Mouse (Mus musculus): Measurements from ENCODE around the gene 6030468B19Rik. TPM values are rescaled to one million over a fixed set of nuclear protein-coding genes. Genes with fewer than 3 reads are reported as not detected.

Gene 6030468B19Rik
- total RNA-seq (2015; ENCODE audit: low replicate concordance) (82.6 and 84.3 TPM in 2 replicates), total RNA-seq (2017; ENCODE audit: low replicate concordance) (23.8 and 25.8 TPM in 2 replicates)

- ATAC-seq (replicated peaks; ENCODE audit: low FRiP score, poor library complexity, severe bottlenecking) = peak; percentile 90
Observed at GRCm38 (mm10) chr11:117797511-117798159, at the start of gene 6030468B19Rik. Gene 6030468B19Rik (plus strand): TSS chr11:117797660.

GRCm38 (mm10) chr11:117748628-117749027 lies 48.8 kb upstream of the 6030468B19Rik start:
- no peak for ATAC-seq (replicated peaks; ENCODE audit: low FRiP score, poor library complexity, severe bottlenecking)

- ATAC-seq (replicated peaks; ENCODE audit: low FRiP score, poor library complexity, severe bottlenecking) = no peak
Observed at GRCm38 (mm10) chr11:117749414-117749813, 48.0 kb upstream of the 6030468B19Rik start.

DNA sequence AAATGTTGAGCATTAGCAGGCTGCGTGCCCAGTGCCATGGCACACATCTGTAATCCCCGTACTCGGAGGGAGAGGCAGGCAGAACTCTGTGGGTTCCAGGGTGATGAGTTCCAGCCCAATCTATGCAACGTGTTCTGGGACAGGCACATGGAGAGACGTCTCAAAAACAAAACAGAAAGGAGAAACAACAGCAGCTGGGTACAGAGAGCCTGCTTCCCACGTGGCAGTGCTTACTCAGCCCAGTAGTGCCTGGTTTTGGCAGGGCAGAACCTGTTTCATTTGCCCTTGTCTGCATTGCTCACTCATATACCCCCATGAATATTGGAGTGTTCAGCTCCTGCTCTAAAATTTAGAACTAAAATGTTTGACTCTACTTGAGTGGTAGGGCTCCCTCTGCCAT lies 45.9 kb upstream of the 6030468B19Rik start:
- ATAC-seq (replicated peaks; ENCODE audit: low FRiP score, poor library complexity, severe bottlenecking) = no peak

GRCm38 (mm10) chr11:117755891-117756290 lies 41.6 kb upstream of the 6030468B19Rik start:
- no peak for ATAC-seq (replicated peaks; ENCODE audit: low FRiP score, poor library complexity, severe bottlenecking)

DNA sequence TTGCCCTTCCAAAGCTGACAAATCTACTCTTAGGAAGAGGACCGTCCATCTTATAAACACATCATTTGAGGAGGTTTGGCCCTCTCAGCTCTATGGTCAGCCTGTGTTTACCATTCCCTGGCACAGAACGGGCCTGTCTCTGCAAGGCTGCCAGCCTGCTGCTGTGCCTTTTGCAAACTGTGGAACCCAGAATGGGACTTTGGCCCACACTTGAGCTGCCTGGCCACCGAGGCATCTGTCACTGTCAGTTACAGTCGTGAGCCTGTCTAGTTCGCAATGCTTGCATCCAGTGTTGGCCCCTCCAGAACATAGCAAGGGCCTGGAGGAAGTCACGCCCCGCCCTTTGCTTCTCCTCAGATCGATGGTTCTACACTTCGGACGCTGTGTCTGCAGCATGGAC lies 38.2 kb upstream of the 6030468B19Rik start:
- ATAC-seq (replicated peaks; ENCODE audit: low FRiP score, poor library complexity, severe bottlenecking) = no peak

DNA sequence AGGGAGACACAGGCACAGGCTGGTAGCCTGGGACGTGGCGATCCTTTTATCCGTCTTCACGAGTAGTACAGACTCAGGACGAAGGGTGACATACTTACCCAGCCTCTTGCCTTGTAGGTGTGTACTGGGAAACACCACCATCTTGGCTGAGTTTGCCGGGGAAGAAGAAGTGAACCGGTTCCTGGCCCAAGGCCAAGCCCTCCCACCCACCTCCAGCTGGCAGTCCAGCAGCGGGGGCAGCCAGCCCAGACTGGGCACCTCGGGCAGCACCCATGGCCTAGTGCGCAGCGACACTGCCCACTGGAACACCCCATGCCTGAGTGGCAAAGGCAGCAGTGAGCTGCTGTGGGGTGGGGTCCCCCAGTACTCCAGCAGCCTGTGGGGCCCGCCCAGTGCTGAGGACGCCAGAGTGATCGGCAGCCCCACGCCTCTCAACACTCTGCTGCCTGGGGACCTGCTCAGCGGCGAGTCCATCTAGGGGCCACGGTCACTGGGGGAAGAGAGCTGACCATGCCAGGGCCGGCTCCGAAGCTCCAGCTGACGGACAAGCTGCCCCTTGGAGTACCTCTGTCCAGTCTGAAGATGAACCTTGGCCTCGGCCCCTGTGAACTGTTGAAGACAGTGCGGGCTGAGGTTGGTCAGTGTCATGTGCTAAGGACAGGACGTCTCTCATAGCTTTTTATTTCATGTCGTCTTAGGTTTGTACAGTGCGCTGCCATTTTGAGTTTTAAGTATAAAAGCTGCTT lies 36.9 kb upstream of the 6030468B19Rik start:
- no peak for ATAC-seq (replicated peaks; ENCODE audit: low FRiP score, poor library complexity, severe bottlenecking)

DNA sequence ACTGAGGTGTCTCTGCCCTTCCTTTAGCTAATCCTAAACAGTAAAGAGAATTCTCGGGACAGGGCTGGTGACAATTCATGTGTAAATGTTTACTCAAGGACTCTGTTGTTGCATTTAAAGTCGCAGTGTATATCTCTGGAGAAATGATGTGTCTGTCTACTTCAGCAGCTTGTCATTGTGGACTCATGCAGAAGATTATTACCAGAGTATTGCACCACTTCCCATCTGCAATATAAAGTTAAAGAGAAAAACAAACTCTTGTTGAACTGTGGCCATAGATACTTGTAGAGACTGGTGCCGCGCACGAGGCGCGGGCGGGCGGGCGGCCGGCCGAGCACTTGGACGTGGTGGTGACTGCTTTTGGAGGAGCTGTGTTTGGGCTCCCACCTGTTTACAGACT lies 35.7 kb upstream of the 6030468B19Rik start:
- no peak for ATAC-seq (replicated peaks; ENCODE audit: low FRiP score, poor library complexity, severe bottlenecking)

- no peak for ATAC-seq (replicated peaks; ENCODE audit: low FRiP score, poor library complexity, severe bottlenecking)
Observed at GRCm38 (mm10) chr11:117762246-117762645, 35.2 kb upstream of the 6030468B19Rik start.

- no peak for ATAC-seq (replicated peaks; ENCODE audit: low FRiP score, poor library complexity, severe bottlenecking)
Observed at GRCm38 (mm10) chr11:117764319-117764718, 33.1 kb upstream of the 6030468B19Rik start.

- ATAC-seq (replicated peaks; ENCODE audit: low FRiP score, poor library complexity, severe bottlenecking) = no peak
Observed at GRCm38 (mm10) chr11:117765361-117765760, 32.1 kb upstream of the 6030468B19Rik start.

DNA sequence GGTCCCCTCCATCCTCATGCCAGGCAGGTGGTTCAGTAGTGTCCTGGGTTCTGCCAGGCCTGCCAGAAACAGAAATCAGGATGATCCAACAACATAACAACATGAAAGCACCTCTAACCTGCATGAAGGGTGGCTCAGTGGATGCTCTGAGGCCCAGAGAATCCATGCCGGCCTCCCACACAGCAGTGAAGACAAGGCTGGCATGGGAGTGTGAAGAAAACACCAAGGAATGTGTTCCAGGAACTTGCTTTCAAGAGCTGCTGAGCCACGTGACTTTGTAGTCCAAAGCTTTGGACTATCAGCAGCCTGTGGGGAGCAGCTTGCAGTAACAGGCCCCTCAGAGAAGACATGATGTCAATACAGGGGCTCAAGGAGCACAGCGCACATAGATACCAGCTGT lies 31.2 kb upstream of the 6030468B19Rik start:
- ATAC-seq (replicated peaks; ENCODE audit: low FRiP score, poor library complexity, severe bottlenecking) = no peak

GRCm38 (mm10) chr11:117768725-117769682 lies 28.5 kb upstream of the 6030468B19Rik start:
- ATAC-seq (replicated peaks; ENCODE audit: low FRiP score, poor library complexity, severe bottlenecking) = no peak

DNA sequence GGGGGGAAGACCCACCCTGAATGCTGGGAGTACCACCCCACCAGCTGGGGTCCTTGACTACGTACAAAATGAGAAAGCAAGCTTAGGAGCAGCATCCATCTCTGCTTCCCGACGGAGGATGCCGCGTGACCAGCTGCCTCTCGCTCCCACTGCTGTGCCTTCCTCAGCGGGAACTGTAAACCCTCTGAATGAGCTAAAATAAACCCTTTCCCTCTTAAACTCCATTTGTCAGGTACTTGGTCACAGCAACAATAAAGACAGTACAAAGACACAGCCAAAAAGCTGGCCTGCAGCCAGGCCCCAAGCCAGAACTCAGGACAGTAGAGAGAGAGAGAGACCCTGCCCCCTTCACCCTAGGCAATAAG lies 27.8 kb upstream of the 6030468B19Rik start:
- no peak for ATAC-seq (replicated peaks; ENCODE audit: low FRiP score, poor library complexity, severe bottlenecking)

GRCm38 (mm10) chr11:117770407-117770806 lies 27.1 kb upstream of the 6030468B19Rik start:
- no peak for ATAC-seq (replicated peaks; ENCODE audit: low FRiP score, poor library complexity, severe bottlenecking)

DNA sequence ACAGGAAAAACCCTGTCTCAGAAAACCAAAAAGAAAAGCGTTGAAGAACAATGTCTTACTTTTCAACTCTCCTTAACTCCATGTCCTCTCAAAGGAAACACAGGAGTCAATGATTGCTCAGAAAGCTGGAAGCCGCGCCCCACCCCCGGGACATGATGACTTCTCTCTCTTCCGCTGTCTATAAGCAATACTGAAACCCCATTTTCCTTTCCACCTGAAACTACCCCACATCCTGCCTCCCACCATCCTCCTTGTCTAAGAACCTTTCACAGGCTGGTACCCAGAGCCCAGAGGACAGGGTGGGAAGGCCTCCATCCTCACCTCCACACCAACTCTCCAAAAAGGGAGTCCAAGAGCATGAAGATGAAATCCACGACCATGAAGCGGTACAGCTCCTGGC lies 25.1 kb upstream of the 6030468B19Rik start:
- ATAC-seq (replicated peaks; ENCODE audit: low FRiP score, poor library complexity, severe bottlenecking) = no peak

- no peak for ATAC-seq (replicated peaks; ENCODE audit: low FRiP score, poor library complexity, severe bottlenecking)
Observed at GRCm38 (mm10) chr11:117774925-117775324, 22.5 kb upstream of the 6030468B19Rik start.

- no peak for ATAC-seq (replicated peaks; ENCODE audit: low FRiP score, poor library complexity, severe bottlenecking)
Observed at GRCm38 (mm10) chr11:117775540-117775939, 21.9 kb upstream of the 6030468B19Rik start.

GRCm38 (mm10) chr11:117776085-117776792 lies 21.2 kb upstream of the 6030468B19Rik start:
- ATAC-seq (replicated peaks; ENCODE audit: low FRiP score, poor library complexity, severe bottlenecking) = no peak

GRCm38 (mm10) chr11:117777111-117777510 lies 20.3 kb upstream of the 6030468B19Rik start:
- no peak for ATAC-seq (replicated peaks; ENCODE audit: low FRiP score, poor library complexity, severe bottlenecking)
